Mouse (Mus musculus) kidney, adult 8-10 months (tissue): ENCODE measurements around the gene Sstr2.

ENCODE experiments used
- DNase-seq, 2 experiments: peaks; one replicate each; pipeline ENCODE4 v3.0.0; 2022

The Sstr2 gene

DNA sequence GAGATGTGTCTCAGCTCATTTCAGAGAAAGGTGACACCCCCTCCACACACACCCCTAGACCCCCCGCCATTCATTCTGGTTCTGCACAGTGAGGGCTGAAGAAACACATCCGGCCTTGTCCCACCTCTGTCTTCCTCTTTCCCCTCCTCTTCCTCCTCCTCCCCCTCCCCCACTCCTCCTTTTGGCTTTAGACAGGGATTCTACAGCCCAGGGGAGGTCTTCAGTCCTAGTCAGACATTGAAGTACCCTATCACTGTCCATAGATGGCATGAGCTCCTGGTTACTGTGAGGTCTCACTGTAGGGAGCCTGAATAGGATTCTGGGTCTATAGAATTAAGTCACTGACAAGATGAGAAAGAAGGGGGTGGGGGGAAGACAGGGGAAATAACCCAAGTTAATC lies 1.9 kb downstream of the Sstr2 start:
- DNase-seq: no peak

DNA sequence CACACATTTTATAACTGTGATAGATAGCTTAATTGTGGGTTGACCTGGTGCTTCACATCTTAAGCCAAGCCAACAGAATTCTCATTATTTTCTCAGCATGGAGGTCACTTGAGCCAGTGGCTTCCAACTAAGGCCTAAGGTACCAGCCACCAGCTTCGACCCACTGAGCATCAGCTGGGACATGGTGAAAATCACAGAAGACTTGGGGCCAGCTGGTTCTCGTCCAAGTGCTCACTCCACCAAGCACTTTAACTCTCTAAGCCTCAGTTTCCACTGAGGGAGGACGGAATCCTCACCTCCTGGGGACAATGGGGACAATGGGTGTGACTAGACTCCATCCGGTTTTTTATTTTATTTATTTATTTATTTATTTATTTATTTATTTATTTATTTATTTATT lies 2.9 kb downstream of the Sstr2 start:
- DNase-seq: no peak

DNA sequence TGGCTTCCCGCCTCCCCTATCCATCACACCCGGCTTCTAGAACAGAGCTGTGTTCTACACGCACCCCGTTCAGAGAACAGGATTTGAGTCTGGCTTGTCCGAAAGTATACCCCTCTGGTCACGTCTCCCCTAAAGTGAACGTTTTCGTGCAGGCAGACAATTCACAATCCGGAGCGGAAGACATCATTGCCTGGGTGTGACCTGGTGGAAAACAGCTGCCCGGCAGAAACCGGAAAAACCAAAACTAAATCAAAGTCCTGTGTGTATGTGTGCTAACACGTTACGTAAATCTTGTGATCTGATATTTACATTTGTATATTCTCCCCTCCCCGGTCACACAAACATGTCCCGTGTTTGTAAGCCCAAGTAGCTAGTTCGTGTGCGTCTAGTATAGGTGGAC lies 6.3 kb downstream of the Sstr2 start:
- DNase-seq: no peak

DNA sequence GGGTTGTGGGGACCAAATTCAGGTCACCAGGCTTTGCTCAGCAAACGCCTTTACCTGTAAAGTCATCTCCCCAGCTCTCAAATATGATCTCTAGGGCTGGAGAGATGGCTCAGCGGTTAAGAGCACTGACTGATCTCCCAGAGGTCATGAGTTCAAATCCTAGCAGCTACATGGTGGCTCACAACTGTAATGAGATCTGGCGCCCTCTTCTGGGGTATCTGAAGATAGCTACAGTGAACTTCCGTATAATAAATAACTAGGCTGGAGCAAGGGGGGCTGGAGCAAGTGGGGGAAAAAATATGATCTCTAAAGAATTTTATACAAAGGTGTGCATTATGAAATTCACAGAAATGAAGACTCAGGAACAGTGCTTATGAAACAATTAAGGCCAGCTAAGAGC lies 8.6 kb downstream of the Sstr2 start:
- DNase-seq: peak in 1 of 2 experiments; percentile 21

DNA sequence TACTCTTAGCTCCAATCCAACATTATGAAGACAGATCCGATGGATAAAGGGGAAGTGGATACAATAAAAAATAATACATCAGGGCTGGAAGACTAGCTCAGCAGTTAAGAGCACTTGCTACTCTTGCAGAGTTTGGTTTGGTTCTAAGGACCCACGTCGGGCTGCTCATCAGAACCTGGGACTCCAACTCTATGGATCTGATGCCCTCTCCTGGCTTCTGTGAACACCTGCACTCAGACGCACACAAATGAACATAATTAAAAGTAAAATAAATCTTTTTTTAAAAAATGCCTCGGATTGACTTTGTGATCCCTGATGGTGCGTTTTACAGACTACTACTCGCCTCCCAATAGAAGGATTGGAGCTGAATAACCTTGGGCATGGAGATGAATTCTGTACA lies 11.5 kb downstream of the Sstr2 start:
- DNase-seq: no peak

DNA sequence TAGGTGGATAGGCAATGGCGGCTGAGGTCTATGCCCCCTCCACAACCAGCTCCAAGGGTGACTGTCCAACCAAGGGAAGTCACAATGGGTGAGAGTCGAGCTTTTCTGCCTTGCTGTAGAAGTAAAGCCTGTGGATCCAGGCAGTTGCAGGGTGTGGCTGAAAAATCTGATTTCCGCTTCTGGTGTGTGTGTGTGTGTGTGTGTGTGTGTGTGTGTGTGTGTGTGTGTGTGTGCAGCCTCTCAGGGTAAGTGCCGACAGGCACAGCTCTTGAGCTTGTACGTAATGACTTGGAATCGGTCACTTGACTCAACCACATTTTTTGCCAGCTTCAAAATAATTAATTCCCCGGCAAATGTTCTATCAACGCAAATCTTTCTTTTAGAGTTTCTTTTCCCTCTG lies 12.2 kb downstream of the Sstr2 start:
- no peak for DNase-seq

DNA sequence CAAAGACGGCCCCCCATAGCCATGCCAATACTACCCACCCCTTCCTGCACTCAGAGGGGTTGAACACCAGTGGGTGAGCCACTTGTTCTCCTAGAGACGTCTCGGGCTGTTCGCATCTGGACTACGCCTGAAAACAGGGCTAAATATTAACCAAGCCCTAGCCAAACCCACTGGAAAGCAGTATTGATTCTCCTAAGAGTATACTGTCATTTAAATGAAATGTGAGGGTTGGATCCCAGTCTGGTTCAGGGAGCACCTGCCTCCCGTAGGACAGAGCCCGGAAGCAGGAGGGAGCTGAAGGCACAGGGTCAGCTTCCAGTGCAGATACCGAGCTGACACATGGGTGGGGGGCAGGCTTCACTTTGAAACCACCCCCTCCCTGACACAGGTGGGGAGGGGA lies 12.7 kb downstream of the Sstr2 start:
- DNase-seq: no peak

DNA sequence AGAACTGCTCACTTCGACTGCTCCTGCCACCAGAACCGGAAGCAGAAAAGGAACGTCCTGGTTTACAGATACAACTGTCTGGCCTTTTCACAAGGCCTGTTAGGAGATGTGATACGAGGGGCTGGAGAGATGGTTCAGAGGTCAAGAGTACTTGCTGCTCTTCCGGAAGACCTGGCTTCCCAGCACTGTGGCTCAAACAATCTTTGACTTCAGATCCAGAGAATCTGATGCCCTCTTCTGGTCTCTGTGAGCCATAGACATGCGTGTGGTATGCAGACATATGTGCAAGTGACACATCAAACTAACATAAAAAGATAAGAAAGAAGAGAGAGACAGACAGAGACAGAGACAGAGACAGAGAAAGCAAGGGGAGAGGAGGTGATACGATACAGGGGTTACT lies 13.2 kb downstream of the Sstr2 start:
- no peak for DNase-seq

DNA sequence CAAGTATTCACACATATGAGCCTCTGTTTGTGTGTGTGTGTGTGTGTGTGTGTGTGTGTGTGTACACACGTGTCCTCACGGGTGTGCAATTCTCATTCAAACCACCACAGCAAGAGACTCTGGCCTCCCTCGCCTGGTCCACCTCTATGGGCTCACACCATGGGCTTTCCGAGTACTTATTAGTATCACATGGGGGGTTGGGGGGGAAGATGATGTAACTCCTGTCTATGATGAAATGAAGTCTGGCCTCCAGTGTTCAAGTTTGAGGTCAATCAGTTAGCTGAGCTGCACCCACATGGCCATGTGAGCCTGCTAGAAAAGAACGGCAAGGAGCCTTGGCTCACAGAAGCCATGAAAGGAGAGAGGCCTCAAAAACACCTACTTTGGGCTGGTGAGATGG lies 14.3 kb downstream of the Sstr2 start:
- no peak for DNase-seq

DNA sequence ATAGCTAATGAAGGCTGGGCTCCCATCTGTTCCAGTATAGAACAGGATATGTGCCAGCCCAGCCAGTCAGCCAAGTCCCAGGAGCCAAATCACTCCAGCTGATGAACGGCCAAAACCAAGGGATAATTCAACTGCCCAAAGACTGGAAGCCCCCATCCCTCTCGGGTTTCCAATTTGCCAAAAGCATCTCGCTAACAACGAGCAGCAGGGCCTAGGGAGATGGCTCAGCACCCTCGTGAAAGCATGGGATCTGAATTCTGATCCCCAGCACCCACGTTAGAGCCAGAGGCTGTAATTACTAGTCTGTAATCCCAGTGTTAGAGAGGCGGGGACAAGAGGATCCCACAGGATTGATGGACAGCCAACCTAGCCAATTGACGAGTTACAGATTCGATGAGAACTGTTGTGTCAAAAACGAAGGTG lies 15.6 kb downstream of the Sstr2 start:
- no peak for DNase-seq

DNA sequence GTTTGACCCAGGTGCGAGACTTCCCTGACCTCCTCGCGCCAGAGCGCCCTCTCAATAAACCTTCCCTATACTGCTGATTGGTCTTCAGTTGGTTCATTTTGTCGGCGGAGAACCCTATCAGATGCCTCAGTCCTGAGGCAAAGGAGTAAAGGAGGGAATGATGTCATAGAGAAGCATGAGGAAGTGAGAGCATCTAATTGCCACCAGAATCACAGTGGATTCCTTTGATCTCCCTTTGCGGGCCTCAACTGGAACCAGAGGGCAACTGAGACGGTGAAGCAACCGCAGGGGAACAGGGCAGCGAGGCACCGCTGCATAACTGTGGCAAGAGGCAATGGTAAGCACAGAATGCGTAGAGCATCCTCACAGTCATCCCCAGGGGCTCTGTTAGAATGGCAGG lies 19.5 kb downstream of the Sstr2 start:
- DNase-seq: no peak

DNA sequence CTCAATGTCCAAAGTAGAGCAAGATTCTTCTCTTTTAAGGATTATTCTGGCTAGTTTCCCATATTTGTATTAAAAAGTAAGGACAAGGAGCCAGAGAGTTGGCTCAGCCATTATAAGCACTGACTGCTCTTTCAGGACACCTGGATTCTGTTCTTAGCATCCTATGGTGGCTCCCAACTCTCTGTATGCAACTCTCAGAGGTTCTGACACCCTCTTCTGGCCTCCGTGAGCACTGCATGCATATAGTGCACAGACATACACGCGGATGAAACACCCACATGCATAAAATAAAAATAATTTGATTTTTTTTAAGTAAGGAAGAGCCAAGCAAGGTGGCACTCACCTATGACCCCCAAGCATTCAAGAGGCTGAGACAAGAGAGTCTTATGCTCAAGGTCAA lies 26.0 kb downstream of the Sstr2 start:
- DNase-seq: no peak

DNA sequence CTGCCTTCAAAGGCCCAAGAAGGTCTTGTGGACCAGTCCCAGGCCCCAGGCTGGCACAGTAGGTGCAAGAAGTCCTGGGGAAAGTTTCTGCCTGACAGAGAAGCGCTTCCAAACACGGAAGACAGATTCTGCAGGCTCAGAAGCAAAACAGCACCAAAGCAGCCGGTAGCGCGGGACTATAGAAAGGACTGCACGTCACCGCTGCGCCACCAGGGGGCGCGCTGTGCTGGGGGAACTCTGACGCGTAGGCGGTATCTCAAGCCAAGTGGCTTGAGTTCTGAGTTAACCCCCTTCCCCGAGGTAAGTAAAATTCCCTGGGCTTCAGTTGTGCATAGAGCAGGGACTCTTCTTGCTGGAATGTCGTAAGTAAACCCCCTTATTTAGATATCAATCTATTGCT lies 29.0 kb downstream of the Sstr2 start:
- DNase-seq: peak; percentile 65 to 79

DNA sequence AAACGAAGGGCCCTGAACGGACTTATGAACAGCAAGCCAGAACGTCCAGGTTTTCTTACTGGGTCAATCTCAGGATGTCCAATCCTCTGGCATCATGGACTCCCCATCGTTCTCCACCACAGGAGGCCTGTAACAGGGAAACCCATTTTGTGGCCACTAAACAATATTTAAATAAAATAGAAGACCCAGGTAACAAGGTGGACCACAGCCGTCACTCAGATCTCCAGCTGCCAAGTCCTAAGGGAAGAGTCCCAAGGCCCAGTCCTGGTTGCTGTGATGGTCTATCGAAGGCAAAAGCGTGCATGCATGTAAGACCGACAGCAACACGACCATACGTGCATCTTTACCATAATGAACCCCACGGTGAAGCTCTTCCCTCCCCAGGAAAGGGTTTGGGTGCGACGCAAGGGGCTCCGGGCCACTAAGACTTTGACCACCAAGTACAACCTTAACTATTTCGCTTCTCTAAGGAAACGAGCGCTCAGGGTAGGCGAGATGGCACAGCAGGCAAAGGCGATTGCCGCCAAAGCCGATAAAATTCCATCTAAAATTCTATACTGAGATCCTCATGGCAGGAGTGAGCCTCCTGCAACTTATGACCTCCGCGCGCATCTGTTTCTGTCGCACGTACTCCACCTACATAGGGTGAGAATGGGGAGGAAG lies 29.7 kb downstream of the Sstr2 start, which contains the start of gene Cog1:
TSS of gene Cog1 (plus strand) at position 480 of the 663 bp plus-strand sequence.
- no peak for DNase-seq

DNA sequence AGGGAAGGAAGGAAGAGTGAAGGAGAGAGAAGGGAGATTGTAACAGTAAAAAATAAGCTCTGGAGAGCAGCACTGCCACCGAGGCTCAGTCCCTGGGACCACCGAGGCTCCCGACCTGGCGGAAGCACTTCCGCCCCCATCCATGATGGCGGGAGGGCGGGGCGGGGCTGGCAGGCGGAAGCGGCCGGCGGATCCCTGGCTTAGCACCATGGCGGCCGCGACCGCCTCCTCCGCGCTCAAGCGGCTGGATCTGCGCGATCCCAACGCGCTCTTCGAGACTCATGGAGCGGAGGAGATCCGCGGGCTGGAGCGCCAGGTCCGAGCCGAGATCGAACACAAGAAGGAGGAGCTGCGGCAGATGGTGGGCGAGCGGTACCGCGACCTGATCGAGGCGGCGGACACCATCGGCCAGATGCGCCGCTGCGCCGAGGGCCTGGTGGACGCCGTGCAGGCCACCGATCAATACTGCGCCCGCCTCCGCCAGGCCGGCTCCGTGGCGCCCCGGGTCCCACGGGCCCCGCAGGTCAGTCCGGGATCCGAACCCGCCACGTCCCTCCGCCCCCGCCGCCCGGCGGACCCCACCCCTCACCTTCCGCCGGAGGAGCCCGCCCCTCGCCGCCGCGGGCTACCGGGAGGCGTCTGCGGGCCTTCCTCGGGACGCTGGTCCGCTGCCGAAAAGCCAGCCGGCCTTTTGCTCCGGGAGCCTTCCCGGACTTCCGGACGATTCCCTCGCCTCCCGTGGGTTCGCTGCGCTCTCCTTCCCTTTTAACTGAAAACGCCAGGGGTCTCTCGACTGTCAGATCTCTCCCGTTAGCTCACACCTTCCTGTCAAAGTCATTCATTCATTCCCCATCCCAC lies 30.4 kb downstream of the Sstr2 start, which contains the start of gene Slc39a11:
TSS of gene Slc39a11 (minus strand) at position 727 of the 858 bp plus-strand sequence.
- peak in 1 of 2 experiments; percentile 56 for DNase-seq

DNA sequence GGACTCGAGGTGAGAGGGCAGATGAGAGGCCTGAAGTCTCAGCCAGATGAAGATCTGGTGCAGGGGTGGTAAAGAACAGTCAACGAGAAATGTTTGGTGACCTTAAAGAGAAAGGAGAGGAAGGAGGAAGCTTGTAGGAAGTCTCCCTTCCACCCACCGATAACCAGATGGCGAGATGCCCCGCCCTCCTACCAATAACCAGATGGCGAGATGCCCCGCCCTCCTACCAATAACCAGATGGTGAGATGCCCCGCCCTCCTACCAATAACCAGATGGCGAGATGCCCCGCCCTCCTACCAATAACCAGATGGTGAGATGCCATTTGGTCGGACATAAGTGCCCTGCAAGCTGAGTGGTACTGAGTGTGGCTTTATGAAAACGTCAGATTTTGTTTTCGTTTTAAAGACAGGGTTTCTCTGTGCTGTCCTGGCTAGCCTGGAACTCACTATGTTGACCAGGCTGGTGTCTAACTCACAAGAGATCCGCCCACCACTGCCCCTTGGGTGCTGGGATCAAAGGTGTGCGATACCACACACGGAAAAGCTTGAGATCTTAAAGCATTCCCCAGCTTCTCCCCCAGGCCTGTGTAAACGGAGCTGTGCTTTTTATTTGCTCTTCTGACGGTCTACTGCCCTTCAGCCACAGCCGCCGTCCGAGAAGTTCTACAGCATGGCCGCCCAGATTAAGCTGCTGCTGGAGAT lies 32.2 kb downstream of the Sstr2 start:
- DNase-seq: no peak

DNA sequence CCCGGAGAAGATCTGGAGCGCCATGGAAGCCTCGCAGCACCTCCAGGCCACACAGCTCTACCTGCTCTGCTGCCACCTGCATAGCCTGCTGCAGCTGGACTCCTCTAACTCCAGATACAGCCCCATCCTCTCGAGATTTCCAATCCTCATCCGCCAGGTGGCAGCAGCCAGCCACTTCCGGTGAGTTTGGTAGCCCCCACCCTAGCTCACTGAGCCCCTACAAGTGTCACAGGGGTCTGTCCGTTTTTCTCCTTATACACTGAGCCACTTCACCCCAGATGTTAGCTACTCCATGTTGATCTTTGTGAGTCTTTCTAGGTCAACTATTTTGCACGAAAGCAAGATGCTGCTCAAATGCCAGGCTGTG lies 32.7 kb downstream of the Sstr2 start:
- peak in 1 of 2 experiments; percentile 48 for DNase-seq

DNA sequence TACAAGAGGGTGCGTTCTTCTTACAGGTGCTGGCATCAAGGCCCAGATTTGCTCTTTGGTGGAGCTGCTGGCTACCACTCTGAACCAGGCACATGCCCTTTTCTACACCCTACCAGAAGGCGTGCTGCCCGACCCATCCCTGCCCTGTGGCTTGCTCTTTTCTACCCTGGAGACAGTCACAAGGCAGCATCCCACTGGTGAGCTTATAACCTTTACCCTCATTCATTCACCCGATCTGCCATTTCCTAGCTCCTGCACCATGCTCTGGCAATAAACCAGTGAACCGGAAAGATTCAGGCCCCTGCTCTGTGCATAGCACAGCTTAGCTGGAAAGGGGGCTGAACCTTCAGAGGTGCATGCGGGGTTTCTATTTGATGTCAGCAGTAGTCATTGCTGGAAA lies 33.4 kb downstream of the Sstr2 start:
- peak; percentile 63 to 76 for DNase-seq

DNA sequence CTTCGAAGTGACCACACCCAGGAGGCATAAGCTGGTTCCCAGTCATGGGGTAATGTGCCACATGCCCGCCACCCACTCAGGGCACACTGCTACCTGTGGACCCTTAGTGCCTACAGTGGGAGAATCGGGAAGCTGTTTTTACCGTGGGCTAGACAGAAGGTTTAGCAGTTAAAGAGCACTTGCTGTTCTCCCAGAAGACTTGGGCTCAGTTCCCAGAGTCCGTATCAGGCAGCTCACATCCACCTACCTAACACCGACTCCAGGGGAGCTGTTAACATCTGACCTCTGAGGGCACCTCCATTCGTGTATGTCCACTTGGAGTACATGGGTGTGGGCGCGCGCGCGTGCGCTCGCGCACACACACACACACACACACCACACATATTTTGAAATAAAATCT lies 35.0 kb downstream of the Sstr2 start:
- no peak for DNase-seq

DNA sequence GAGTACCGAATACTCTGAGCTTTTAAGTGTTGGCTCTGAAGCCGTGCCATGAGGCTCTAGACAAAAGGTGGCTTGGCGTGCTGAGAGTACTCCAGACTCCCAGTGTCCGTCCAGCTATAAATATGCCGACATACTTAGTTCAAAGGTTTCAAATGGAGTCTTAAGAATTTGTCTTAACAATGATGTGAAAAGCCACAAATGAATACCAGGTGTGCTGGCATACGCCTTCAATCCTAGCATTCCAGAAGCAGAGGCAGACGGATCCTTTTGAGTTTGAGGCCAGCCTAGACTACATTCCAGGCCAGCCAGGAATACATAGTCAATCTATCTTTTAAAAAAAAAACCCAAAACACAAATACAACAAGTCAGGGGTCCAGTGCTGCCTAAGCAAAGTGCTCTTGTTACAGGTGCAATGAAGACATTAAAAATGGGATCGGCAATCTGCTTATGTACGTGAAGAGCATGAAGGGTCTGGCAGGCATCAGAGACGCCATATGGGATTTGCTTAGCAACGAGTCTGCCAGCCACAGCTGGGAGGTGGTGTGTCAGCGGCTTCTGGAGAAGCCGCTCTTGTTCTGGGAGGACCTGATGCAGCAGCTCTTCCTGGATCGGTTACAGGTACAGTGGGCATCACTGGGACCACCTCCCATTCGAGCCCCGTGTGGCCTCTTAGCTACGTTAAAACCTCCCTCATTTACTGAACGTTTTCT lies 35.6 kb downstream of the Sstr2 start:
- no peak for DNase-seq

DNA sequence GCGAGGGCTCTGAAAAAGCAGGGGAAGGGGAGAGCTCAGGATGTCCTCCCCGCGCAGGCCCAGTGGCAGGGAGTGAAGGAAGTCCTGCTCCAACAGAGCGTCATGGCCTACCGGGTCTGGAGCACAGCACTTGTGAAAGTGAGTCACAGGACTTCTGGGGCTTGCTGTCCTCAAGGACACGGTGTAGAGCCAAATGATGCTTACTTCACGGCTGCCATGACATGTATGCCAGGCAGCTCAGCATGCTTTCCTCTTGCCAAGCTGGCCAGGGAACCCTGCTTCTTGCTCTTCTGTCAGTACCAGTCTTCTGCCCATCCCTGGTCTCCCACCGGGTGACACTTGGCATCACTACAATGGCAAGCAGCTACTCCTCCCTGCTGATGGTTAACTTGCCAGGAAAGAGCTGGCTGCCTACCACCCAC lies 37.4 kb downstream of the Sstr2 start:
- DNase-seq: no peak

DNA sequence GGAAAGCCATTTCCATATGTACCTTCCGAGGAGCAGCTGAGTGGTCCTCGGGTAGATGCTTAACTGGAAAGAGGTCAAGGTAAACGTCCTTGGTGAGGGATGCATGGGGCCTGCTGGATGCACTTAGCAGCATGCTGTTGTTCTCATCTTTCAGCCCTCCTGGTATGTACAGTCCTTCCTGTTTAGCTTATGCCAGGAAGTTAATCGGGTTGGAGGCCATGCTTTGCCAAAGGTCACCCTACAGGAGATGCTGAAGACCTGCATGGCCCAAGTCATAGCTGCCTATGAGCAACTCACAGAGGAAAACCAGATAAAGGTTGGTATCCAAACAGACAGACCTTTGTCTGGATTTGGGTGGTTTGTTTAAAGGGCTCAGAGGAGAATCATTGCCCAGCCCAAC lies 38.1 kb downstream of the Sstr2 start:
- no peak for DNase-seq

DNA sequence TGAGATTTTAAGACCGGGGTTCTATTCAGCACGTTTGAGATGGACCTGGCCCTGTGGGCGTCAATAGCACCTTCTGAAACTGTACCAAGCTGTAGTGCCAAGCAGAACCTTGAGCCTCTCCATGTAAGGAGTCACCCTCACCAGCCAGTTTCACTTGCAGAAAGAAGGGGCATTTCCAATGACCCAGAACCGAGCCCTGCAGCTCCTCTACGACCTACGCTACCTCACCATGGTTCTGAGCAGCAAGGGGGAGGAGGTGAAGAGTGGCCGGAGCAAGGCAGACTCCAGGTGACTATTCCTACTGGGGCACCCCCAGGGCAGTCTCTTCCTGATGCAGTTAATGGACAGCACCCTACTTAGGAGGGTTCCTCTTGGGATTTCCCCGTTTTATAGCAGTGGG lies 39.2 kb downstream of the Sstr2 start:
- peak; percentile 41 to 56 for DNase-seq
